Mouse (Mus musculus): Measurements from ENCODE around the gene Dpp10. TPM values are rescaled to one million over a fixed set of nuclear protein-coding genes. Genes with fewer than 3 reads are reported as not detected.

Dpp10 gene
- total and polyA plus RNA-seq, 3 experiments = 0.16 TPM; not detected in 2

DNA sequence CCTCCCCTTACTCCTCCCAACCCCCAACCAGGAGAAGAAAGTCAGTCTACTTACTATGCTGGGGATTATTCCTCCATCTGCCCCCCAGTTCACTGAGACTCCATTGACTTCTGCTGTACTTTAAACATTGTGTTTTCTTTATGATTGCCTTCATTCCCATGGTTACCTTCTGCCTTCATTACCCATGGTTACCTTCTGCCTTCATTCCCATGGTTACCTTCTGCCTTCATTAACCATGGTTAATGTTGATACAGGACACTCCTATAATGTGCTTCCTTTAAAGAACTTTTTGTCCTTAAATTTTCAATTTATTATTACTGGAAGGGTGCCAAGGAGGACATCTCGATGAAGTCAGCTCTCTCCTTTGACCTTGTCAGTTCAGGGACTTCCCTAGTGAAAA, 158.1 kb downstream of the Dpp10 start:
- Histone ChIP-seq H3K4me3 (ENCODE audit: low read depth, low read length) (no peak overlapping the region), H3K27me3 (ENCODE audit: insufficient read depth, low read length) (no peaks in the 10 kb centered on the region), H3K36me3 (replicated peaks) (no peaks in the 10 kb centered on the region), H3K9me3 (replicated peaks) (peaks cover 3% of the 10 kb centered on the region; the same call in 1 of the 2 replicates), H3K4me1 (ENCODE audit: insufficient read depth, low read depth, low read length) (no peaks in the 10 kb centered on the region)
- TF ChIP-seq GATA2 (IDR thresholded peaks at IDR 0.05; ENCODE audit: borderline replicate concordance, low read depth, low read length) (no peak), CTCF (IDR thresholded peaks at IDR 0.05; ENCODE audit: low read depth, low read length) (no peak), TAL1 (conservative IDR thresholded peaks at IDR 0.05; ENCODE audit: low read depth, low read length) (no peak), POLR2AphosphoS5 (IDR thresholded peaks at IDR 0.05; ENCODE audit: insufficient replicate concordance, low read depth, low read length) (no peak)
- ATAC-seq (ENCODE audit: extremely low read depth, insufficient number of reproducible peaks, low FRiP score, poor library complexity, severe bottlenecking) = no peak
- no peak for DNase-seq (ENCODE audit: low spot score)

- TF ChIP-seq GATA2 (IDR thresholded peaks at IDR 0.05; ENCODE audit: borderline replicate concordance, low read depth, low read length) (no peak), POLR2AphosphoS5 (IDR thresholded peaks at IDR 0.05; ENCODE audit: insufficient replicate concordance, low read depth, low read length) (no peak), CTCF (IDR thresholded peaks at IDR 0.05; ENCODE audit: low read depth, low read length) (no peak), TAL1 (conservative IDR thresholded peaks at IDR 0.05; ENCODE audit: low read depth, low read length) (no peak), GATA1 (IDR thresholded peaks at IDR 0.05; ENCODE audit: borderline replicate concordance, low read length) (no peak)
- no peaks in the 10 kb centered on the region for H3K4me1 ChIP-seq (ENCODE audit: insufficient read depth, low read depth, low read length)
- no peak for DNase-seq (ENCODE audit: low spot score)
- H3K36me3 ChIP-seq (replicated peaks) = no peaks in the 10 kb centered on the region
- H3K27me3 ChIP-seq (ENCODE audit: insufficient read depth, low read length) = no peaks in the 10 kb centered on the region
- no peak for ATAC-seq (ENCODE audit: extremely low read depth, insufficient number of reproducible peaks, low FRiP score, poor library complexity, severe bottlenecking)
- no peak overlapping the region for H3K4me3 ChIP-seq (ENCODE audit: low read depth, low read length)
- peaks cover 4% of the 10 kb centered on the region; the same call in 1 of the 2 replicates for H3K9me3 ChIP-seq (replicated peaks)
These were observed 198.5 kb downstream of the Dpp10 start for GRCm38 (mm10) chr1:123846881-123847280.

DNA sequence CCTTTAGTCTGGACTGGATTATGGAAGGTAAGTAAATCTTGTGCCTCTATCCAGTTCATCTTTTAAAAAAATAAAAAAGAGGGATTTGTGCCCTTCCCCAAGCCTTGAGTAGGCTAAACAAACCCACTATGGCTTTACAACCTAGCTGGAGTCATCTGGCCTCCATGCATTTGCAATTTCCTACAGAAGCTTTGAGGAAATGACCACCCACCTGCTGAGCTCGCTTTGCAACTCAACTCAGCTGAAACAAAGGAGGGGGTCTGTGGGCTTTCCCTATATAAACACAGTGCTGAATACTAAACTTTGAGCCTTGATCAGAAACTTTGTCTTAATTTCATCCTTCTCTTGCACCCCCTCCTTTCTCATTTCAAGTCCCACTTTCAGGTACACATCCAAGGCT, 244.2 kb downstream of the Dpp10 start:
- Histone ChIP-seq H3K27me3 (ENCODE audit: insufficient read depth, low read length) (no peaks in the 10 kb centered on the region), H3K9me3 (replicated peaks) (0 out of 2 replicates have a peak, but pooled peaks cover 5% of the 10 kb centered on the region)
- no peak for ATAC-seq (ENCODE audit: extremely low read depth, insufficient number of reproducible peaks, low FRiP score, poor library complexity, severe bottlenecking)

DNA sequence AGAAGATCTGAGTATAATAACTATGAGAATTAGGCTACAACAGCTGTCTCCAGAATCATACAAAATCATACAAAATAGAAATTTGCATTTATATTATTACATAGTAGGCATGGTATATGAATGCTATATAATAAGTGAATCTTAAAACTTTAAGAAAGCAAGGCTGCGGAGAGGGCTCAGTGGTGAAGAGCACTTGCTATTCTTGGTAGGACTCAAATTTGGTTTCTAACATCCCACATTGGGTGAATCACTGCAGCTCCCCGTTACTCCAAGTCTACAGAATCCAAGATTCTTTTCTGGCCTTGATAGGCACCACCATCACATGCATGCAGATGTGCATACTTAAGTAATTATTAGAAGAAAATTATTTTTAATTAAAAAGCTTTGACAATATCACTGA, 279.8 kb downstream of the Dpp10 start:
- H3K36me3 ChIP-seq (replicated peaks) = no peaks in the 10 kb centered on the region
- no peak for ATAC-seq (ENCODE audit: extremely low read depth, insufficient number of reproducible peaks, low FRiP score, poor library complexity, severe bottlenecking)

More for the DNA sequence above, 244.2 kb downstream of the Dpp10 start:
- TF ChIP-seq GATA1 (IDR thresholded peaks at IDR 0.05; ENCODE audit: borderline replicate concordance, low read length) (no peak), TAL1 (conservative IDR thresholded peaks at IDR 0.05; ENCODE audit: low read depth, low read length) (no peak), POLR2AphosphoS5 (IDR thresholded peaks at IDR 0.05; ENCODE audit: insufficient replicate concordance, low read depth, low read length) (no peak), CTCF (IDR thresholded peaks at IDR 0.05; ENCODE audit: low read depth, low read length) (no peak), GATA2 (IDR thresholded peaks at IDR 0.05; ENCODE audit: borderline replicate concordance, low read depth, low read length) (no peak)
- H3K4me1 ChIP-seq (ENCODE audit: insufficient read depth, low read depth, low read length) = no peaks in the 10 kb centered on the region
- H3K4me3 ChIP-seq (ENCODE audit: low read depth, low read length) = no peak overlapping the region
- no peaks in the 10 kb centered on the region for H3K36me3 ChIP-seq (replicated peaks)
- DNase-seq (ENCODE audit: low spot score) = no peak

DNA sequence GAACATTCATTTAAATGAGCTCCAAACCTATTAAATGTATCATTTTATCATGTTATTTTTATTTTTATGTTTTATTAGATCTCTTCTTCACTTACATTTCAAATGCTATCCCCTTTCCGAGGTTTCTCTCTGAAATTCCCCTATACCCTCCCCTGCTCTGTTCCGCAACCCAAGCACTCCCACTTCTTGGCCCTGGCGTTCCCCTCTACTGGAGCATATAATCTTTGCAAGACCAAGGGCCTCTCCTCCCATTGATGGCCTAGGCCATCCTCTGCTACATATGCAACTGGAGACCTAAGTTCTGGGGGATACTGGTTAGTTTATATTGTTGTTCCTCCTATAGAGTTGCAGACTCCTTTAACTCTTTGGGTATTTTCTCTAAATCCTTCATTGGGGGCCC, 283.1 kb downstream of the Dpp10 start:
- DNase-seq (ENCODE audit: low spot score) (no peak), ATAC-seq (ENCODE audit: extremely low read depth, insufficient number of reproducible peaks, low FRiP score, poor library complexity, severe bottlenecking) (no peak)
- H3K4me3 ChIP-seq (ENCODE audit: low read depth, low read length) = no peak overlapping the region
- TF ChIP-seq GATA1 (IDR thresholded peaks at IDR 0.05; ENCODE audit: borderline replicate concordance, low read length) (no peak), POLR2AphosphoS5 (IDR thresholded peaks at IDR 0.05; ENCODE audit: insufficient replicate concordance, low read depth, low read length) (no peak), GATA2 (IDR thresholded peaks at IDR 0.05; ENCODE audit: borderline replicate concordance, low read depth, low read length) (no peak), CTCF (IDR thresholded peaks at IDR 0.05; ENCODE audit: low read depth, low read length) (no peak), TAL1 (conservative IDR thresholded peaks at IDR 0.05; ENCODE audit: low read depth, low read length) (no peak)
- peaks cover 11% of the 10 kb centered on the region; the same call in 1 of the 2 replicates for H3K9me3 ChIP-seq (replicated peaks)
- H3K36me3 ChIP-seq (replicated peaks) = no peaks in the 10 kb centered on the region
- no peaks in the 10 kb centered on the region for H3K4me1 ChIP-seq (ENCODE audit: insufficient read depth, low read depth, low read length)
- H3K27me3 ChIP-seq (ENCODE audit: insufficient read depth, low read length) = no peaks in the 10 kb centered on the region

More for the DNA sequence above, 279.8 kb downstream of the Dpp10 start:
- Histone ChIP-seq H3K27me3 (ENCODE audit: insufficient read depth, low read length) (no peaks in the 10 kb centered on the region), H3K9me3 (replicated peaks) (peaks cover 8% of the 10 kb centered on the region; the same call in 1 of the 2 replicates), H3K4me3 (ENCODE audit: low read depth, low read length) (no peak overlapping the region), H3K4me1 (ENCODE audit: insufficient read depth, low read depth, low read length) (no peaks in the 10 kb centered on the region)
- TF ChIP-seq GATA1 (IDR thresholded peaks at IDR 0.05; ENCODE audit: borderline replicate concordance, low read length) = no peak
- TF ChIP-seq TAL1 (conservative IDR thresholded peaks at IDR 0.05; ENCODE audit: low read depth, low read length) = no peak
- no peak for TF ChIP-seq CTCF (IDR thresholded peaks at IDR 0.05; ENCODE audit: low read depth, low read length)
- no peak for TF ChIP-seq GATA2 (IDR thresholded peaks at IDR 0.05; ENCODE audit: borderline replicate concordance, low read depth, low read length)
- no peak for TF ChIP-seq POLR2AphosphoS5 (IDR thresholded peaks at IDR 0.05; ENCODE audit: insufficient replicate concordance, low read depth, low read length)
- DNase-seq (ENCODE audit: low spot score) = no peak

GRCm38 (mm10) chr1:123756055-123756454, 289.3 kb downstream of the Dpp10 start:
- ATAC-seq (ENCODE audit: extremely low read depth, insufficient number of reproducible peaks, low FRiP score, poor library complexity, severe bottlenecking) = no peak
- no peak for TF ChIP-seq CTCF (IDR thresholded peaks at IDR 0.05; ENCODE audit: low read depth, low read length)
- no peak for TF ChIP-seq POLR2AphosphoS5 (IDR thresholded peaks at IDR 0.05; ENCODE audit: insufficient replicate concordance, low read depth, low read length)
- no peak for TF ChIP-seq GATA2 (IDR thresholded peaks at IDR 0.05; ENCODE audit: borderline replicate concordance, low read depth, low read length)
- no peak for TF ChIP-seq TAL1 (conservative IDR thresholded peaks at IDR 0.05; ENCODE audit: low read depth, low read length)
- TF ChIP-seq GATA1 (IDR thresholded peaks at IDR 0.05; ENCODE audit: borderline replicate concordance, low read length) = no peak
- H3K4me3 ChIP-seq (ENCODE audit: low read depth, low read length) = no peak overlapping the region

More at GRCm38 (mm10) chr1:123756055-123756454, 289.3 kb downstream of the Dpp10 start:
- no peaks in the 10 kb centered on the region for H3K27me3 ChIP-seq (ENCODE audit: insufficient read depth, low read length)
- DNase-seq (ENCODE audit: low spot score) = no peak
- no peaks in the 10 kb centered on the region for H3K4me1 ChIP-seq (ENCODE audit: insufficient read depth, low read depth, low read length)
- H3K9me3 ChIP-seq (replicated peaks) = peaks cover 7% of the 10 kb centered on the region
- H3K36me3 ChIP-seq (replicated peaks) = no peaks in the 10 kb centered on the region
